13 mouse cellular contexts compared by ENCODE assay signal in genomic region chr1:164027416-164027815, GRCm38 (mm10). TPM values are rescaled to one million over a fixed set of nuclear protein-coding genes. Genes with fewer than 3 reads are reported as not detected.
DNase-seq lines count a peak whose midpoint lies in the region; ATAC-seq and TF ChIP-seq lines count a peak whose summit lies in the region.
"Had no signal": no experiment of that assay in that cellular context is flagged by ENCODE, and none has a peak within 500 bp of the region (broad histone marks: within the 10 kb centered on the region; RNA-seq: fewer than 3 reads in every experiment).

No protein-coding gene starts in this region.

- no peak overlapping the region for H3K27ac ChIP-seq in lung, postnatal 0 days (ENCODE audit: low read length)
- H3K27ac ChIP-seq: heart, embryonic 15.5 days; limb, embryonic 12.5 days; neural tube, embryonic 15.5 days had no signal

- peak; percentile 13; the same call in 1 of the 2 replicates for TF ChIP-seq CTCF in lung, postnatal 0 days (IDR thresholded peaks at IDR 0.05)
- no peak for TF ChIP-seq CTCF in lung, adult 2 months (IDR thresholded peaks at IDR 0.05; ENCODE audit: insufficient read depth, low read length)
- TF ChIP-seq CTCF in Patski (IDR thresholded peaks at IDR 0.05), result peak; percentile 17

- DNase-seq in cerebellum, postnatal 14 days, result peak; percentile 4 to 23
- DNase-seq in cerebellum, adult 8-10 months, result no peak
- no peak for DNase-seq in lung, postnatal 0 days (ENCODE audit: low spot score)
- DNase-seq in lung, adult 2 months, result no peak
- DNase-seq in Patski (ENCODE audit: low read depth, low spot score), result no peak
- DNase-seq in splenic B cell, adult 2 months (ENCODE audit: low read depth, low spot score), result peak; percentile 14
- no peak for DNase-seq in spleen, postnatal 4 days (ENCODE audit: low spot score in 2 of 2)
- no peak for DNase-seq in neural tube, embryonic 10.5 days (ENCODE audit: extremely low spot score, low spot score)

- H3K4me2 ChIP-seq in lung, postnatal 0 days (replicated peaks; ENCODE audit: low read depth, low read length), result no peak overlapping the region
- H3K4me2 ChIP-seq: heart, embryonic 15.5 days; limb, embryonic 12.5 days; neural tube, embryonic 15.5 days had no signal

- no peaks in the 10 kb centered on the region for H3K36me3 ChIP-seq in lung, postnatal 0 days (ENCODE audit: insufficient read depth, low read length)
- no peaks in the 10 kb centered on the region for H3K36me3 ChIP-seq in splenic B cell, adult 2 months (ENCODE audit: control insufficient read depth, insufficient read depth, low read length, poor library complexity, severe bottlenecking)
- H3K36me3 ChIP-seq: heart, embryonic 15.5 days; limb, embryonic 12.5 days; neural tube, embryonic 15.5 days had no signal

- no peaks in the 10 kb centered on the region for H3K4me1 ChIP-seq in lung, postnatal 0 days (ENCODE audit: insufficient read depth, low read depth, low read length)
- no peaks in the 10 kb centered on the region for H3K4me1 ChIP-seq in lung, adult 2 months (ENCODE audit: control insufficient read depth, insufficient read depth, low read length)
- H3K4me1 ChIP-seq: heart, embryonic 15.5 days; limb, embryonic 12.5 days; neural tube, embryonic 15.5 days had no signal

- no peak overlapping the region for H3K9ac ChIP-seq in lung, postnatal 0 days (replicated peaks; ENCODE audit: low read depth)
- H3K9ac ChIP-seq: heart, embryonic 15.5 days; limb, embryonic 12.5 days; neural tube, embryonic 15.5 days had no signal

- TF ChIP-seq POLR2A in lung, adult 2 months (IDR thresholded peaks at IDR 0.05; ENCODE audit: borderline replicate concordance, extremely low read depth, low read depth, low read length), result no peak

- H3K4me3 ChIP-seq in lung, postnatal 0 days (ENCODE audit: low read depth, low read length), result no peak overlapping the region
- no peak overlapping the region for H3K4me3 ChIP-seq in lung, adult 2 months (replicated peaks; ENCODE audit: extremely low read depth, low read depth, low read length)
- H3K4me3 ChIP-seq: heart, embryonic 15.5 days; limb, embryonic 12.5 days; neural tube, embryonic 15.5 days had no signal

- TF ChIP-seq EP300 in lung, postnatal 0 days (IDR thresholded peaks at IDR 0.05), result no peak

- no peak for ATAC-seq in lung, postnatal 0 days
- ATAC-seq in Patski, result no peak
- ATAC-seq: intestine, postnatal 0 days had no signal

- CTCF ChIA-PET in Patski (lab: Charles Lee), result interaction anchor here (1.7 kb wide), 1 partner anchor 111 kb away, joined by 5 read pairs; no protein-coding TSS in a partner anchor

- POLR2A ChIA-PET in Patski (lab: Charles Lee), result no interaction called here

- in situ Hi-C loops in Patski (cut with MboI; ENCODE audit: low pct_unique_long_range_greater_than_20kb), result no loop called here

- no peaks in the 10 kb centered on the region for H3K27me3 ChIP-seq in lung, postnatal 0 days (replicated peaks; ENCODE audit: insufficient read depth, low read length)
- H3K27me3 ChIP-seq in Patski, result peaks cover 19% of the 10 kb centered on the region
- H3K27me3 ChIP-seq in splenic B cell, adult 2 months (ENCODE audit: control insufficient read depth, insufficient read depth, low read length, poor library complexity, severe bottlenecking), result no peaks in the 10 kb centered on the region
- H3K27me3 ChIP-seq: heart, embryonic 15.5 days; limb, embryonic 12.5 days; neural tube, embryonic 15.5 days had no signal

- 54% methylated on average over 5 of the region's 5 CpGs for WGBS in lung, postnatal 0 days
- 67% methylated on average over 5 of the region's 5 CpGs for WGBS in lung, adult 2 months

- no peaks in the 10 kb centered on the region for H3K9me3 ChIP-seq in lung, postnatal 0 days (ENCODE audit: low read length)
- H3K9me3 ChIP-seq: heart, embryonic 15.5 days; limb, embryonic 12.5 days; neural tube, embryonic 15.5 days had no signal

RNA-seq across cellular contexts. Expression of gene Sele, which starts 20.6 kb away (rescaled TPM):
- polyA plus RNA-seq in lung, postnatal 0 days (2015; fragmentation: Nextera tagmentation; extraction: Ambion mirVana), result 0.05 TPM in 1 of 2 replicates, not detected in the other
- 0.33 and 0.58 TPM in 2 replicates for polyA plus RNA-seq in lung, adult 2 months (2012; rRNA removed)
- not detected for polyA plus RNA-seq in Patski (2021)
- polyA plus RNA-seq: frontal cortex, adult 2 months; neural tube, embryonic 15.5 days had no signal

RNA-seq across cellular contexts. Expression of gene Mettl18, which starts 32.7 kb away (rescaled TPM):
- polyA plus RNA-seq in lung, postnatal 0 days (2015; fragmentation: Nextera tagmentation; extraction: Ambion mirVana), result 5.4 and 5.8 TPM in 2 replicates
- 0.28 and 0.92 TPM in 2 replicates for polyA plus RNA-seq in lung, adult 2 months (2012; rRNA removed)
- polyA plus RNA-seq in Patski (2021), result 6.6 TPM

RNA-seq across cellular contexts. Expression of gene BC055324, which starts 32.8 kb away (rescaled TPM):
- polyA plus RNA-seq in lung, postnatal 0 days (2015; fragmentation: Nextera tagmentation; extraction: Ambion mirVana), result 1.4 and 2.3 TPM in 2 replicates
- polyA plus RNA-seq in lung, adult 2 months (2012; rRNA removed), result 0.40 and 0.67 TPM in 2 replicates
- polyA plus RNA-seq in Patski (2021), result 8.0 TPM

RNA-seq across cellular contexts. Expression of gene Sell, which starts 34.4 kb away (rescaled TPM):
- 2.9 and 3.4 TPM in 2 replicates for polyA plus RNA-seq in lung, postnatal 0 days (2015; fragmentation: Nextera tagmentation; extraction: Ambion mirVana)
- polyA plus RNA-seq in lung, adult 2 months (2012; rRNA removed), result 6.3 and 11.1 TPM in 2 replicates
- polyA plus RNA-seq in Patski (2021), result not detected
- polyA plus RNA-seq: limb, embryonic 12.5 days had no signal

Comparison
In these comparisons a context has a peak if more than half of its experiments do, and no peak if none do; other contexts are left out.
1. DNase-seq: peak in cerebellum, postnatal 14 days (2 of 2) and splenic B cell, adult 2 months (single experiment); none in cerebellum, adult 8-10 months (single experiment), lung, postnatal 0 days (single experiment), lung, adult 2 months (single experiment), Patski (single experiment), spleen, postnatal 4 days (0 of 2) and neural tube, embryonic 10.5 days (single experiment).